Mouse (Mus musculus) left cerebral cortex, adult 9 months (tissue): ENCODE measurements around the gene Ablim1.
"Not testable (repeated sequence)": the region's sequence is repeated elsewhere in the genome, so short reads cannot be mapped to it uniquely, and the experiment has no call there.

Source experiments
- DNase-seq, 2 experiments: peaks; one replicate each; pipeline ENCODE4 v3.0.0; 2022; ENCODE audit warnings: low spot score in 2 of 2

Ablim1 gene

GRCm38 (mm10) chr19:57155121-57155884 is 159.4 kb downstream of the Ablim1 start:
- DNase-seq: peak in 1 of 2 experiments; percentile 78

DNA sequence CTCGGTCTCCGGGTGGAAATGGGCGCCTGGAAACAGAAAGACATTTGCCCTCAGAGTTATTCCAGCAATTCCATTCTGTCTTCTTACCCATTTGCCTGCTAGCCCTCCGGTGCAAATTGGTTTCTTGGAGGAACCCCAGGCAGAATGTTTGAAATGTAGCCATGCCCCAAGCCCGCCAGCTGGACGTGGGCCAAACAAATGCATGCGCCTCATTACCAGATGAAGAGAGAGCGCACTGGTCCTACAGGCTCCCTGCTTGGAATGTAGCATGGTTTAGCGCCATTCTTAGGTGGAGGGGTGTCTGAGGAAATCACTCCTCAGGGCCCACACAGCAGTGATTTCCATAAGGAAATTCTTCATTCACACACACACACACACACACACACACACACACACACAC is 162.4 kb downstream of the Ablim1 start:
- DNase-seq: peak in 1 of 2 experiments; percentile 69

DNA sequence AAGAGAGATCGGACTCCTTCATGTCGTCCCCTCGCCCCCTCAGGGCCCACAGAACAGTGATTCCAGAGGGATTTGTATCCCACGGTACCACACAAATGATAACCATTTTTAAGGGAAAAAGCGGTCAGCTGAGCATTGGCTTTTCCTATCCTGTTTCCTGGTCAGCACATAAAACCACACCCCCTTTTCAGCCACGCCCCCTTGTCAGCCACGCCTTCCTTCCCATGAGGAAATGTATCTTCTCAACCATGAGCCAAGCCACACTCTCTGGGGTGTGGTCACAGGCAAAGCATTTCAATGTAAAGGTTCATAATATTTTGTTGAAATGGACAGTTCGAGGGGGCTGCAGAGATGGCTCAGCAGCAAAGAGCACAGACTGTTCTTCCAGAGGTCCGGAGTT is 163.2 kb downstream of the Ablim1 start:
- DNase-seq: no peak

GRCm38 (mm10) chr19:57150275-57150674 is 164.4 kb downstream of the Ablim1 start:
- no peak for DNase-seq

- no peak for DNase-seq
Measured at GRCm38 (mm10) chr19:57147746-57148145, 167.0 kb downstream of the Ablim1 start.

GRCm38 (mm10) chr19:57146936-57147335 is 167.8 kb downstream of the Ablim1 start:
- DNase-seq: no peak

GRCm38 (mm10) chr19:57143646-57144045 is 171.1 kb downstream of the Ablim1 start:
- no peak for DNase-seq

DNA sequence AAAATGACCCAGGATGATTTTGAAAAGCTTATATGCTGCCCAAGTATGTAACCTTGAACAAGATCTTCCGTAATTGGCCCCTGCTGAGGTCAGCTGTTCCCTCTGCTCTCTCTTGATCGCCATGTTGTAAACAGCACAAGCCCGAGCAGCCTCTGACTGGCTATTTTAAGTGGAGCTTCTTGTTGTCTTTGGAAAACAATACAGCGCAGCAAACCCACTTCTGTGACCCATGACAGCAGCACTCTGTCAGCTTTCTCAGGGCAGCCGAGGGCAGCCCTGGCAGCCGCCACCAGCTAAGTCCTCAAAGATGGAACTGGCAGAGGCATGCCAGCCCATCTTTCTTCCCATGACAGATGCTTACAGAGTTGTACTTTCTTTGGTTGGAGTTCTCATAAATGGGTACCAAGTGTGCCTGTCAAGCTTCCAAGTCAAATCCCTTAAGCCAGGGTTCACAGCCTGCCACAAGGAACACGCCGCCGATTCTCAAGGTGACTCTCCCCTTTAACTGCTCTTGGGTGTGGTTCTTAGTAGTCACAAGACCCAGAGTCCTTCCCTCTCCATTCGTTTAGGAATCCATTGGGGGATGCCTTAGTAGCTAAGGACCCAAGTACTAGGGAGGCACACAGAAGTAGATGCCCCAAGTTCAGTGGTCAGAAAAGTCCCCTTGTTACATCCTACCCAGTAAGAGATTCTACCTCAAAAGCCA is 172.8 kb downstream of the Ablim1 start:
- DNase-seq: no peak

- no peak for DNase-seq
Measured at GRCm38 (mm10) chr19:57140874-57141273, 173.8 kb downstream of the Ablim1 start.

DNA sequence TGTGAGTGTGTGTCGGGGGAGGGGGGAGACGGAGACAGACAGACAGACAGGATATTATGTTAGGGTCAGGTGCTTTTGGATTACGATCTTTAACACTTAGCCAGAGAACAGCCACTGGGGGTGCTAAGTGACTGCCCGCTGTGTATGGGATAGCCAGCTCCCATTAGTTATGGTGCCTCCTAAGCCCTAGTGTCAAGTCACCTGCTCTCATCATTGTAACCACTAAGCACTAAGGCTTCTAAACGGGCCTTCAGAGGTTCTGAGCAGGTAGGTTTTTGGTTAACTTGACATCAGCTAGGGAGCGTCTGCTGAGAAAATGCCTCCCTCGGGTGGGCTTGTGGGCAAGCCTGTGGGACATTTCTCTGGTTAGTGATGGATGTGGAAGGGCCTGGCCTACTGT is 174.6 kb downstream of the Ablim1 start:
- no peak for DNase-seq

DNA sequence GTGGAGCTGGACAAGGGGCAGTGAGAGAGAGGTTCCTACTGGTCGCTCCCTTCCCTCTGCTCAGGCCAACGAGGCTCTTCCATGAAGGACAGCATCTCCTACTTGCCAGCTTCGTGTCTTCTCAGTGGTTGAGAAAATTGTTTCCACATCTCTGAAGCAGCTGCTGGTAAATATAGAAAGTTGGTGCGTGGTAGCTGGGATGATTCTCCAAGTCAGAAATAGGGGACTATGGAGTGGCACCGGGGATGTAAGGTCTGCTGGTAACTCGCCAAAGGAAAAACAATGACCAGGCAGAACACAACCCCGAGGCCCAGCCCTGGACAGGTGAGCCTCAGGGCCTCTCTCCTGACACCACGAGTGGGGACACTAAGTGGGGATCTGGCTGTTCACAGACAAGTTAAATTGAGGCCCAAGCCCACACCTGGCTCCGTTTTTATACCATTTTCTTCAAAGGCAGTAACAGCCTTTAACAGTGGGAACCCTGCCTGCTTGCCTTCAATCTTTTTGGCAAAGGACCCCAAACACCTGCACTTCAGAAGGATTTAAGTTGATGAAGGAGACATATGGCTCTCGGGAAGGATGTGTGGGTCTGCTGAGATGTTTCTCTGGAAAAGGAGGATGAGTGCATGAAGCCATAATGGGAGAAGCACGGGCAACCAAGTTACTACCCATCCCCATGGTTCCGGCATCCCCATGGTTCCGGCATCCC is 175.7 kb downstream of the Ablim1 start:
- DNase-seq: peak in 1 of 2 experiments; percentile 51

DNA sequence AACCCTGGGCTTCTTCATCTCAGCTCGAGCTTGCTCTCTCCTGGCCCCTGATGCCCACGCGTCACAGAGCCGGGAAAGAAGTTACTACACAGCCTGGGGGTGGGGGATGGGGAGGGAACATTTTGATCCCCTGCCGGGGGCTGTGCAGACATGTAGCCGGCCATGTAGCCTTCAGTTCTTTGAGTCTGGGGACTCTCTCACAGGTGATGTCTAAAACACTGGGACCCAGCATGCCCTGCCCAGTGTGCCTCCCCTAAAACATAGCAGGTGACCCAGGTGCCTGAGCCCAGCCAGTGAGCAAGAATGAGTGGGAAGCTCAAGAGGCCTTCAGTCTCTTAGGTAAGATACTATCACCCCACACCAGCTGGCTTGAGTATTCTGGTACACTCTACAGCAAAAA is 176.2 kb downstream of the Ablim1 start:
- DNase-seq: no peak

- no peak for DNase-seq
Measured at GRCm38 (mm10) chr19:57138045-57138444, 176.7 kb downstream of the Ablim1 start.

DNA sequence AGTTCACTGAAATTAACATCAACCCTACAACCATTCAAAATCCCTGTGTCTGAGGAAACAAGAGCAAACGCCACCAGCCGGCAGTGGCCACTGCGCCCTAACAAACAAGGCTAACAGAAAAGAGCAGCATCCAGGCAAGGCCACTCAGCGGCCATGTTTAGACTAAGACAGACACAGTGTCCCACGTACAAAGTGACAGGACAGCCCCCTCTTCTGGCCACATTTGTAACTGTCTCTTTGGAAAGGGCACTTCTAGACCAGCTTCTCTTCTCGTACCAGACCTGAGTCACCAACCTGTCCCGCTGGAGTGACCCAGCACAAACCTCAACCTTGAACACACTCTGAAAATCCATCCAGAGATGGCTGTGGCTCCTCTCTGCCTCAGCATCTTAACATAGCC is 178.5 kb downstream of the Ablim1 start:
- no peak for DNase-seq

DNA sequence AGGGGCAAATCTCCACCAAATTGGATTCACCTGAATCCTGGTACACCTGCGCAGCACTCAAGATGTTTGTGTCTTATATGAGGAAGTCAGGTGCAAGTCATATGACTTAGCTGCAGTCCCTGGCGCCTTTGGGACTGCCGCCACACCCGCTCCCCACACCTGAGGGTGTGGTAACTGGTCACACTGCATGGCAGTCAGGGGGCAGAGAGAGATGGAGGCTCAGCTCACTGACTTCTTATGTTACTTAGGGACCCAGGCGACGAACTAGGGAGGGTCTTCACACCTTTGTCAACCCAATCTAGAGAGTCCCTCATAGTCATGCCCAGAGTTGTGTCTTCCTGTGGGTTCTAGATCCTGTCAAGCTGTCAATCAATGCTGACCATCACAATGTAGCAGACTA is 179.1 kb downstream of the Ablim1 start:
- DNase-seq: not testable (repeated sequence)

GRCm38 (mm10) chr19:57134654-57135348 is 179.9 kb downstream of the Ablim1 start:
- no peak for DNase-seq

DNA sequence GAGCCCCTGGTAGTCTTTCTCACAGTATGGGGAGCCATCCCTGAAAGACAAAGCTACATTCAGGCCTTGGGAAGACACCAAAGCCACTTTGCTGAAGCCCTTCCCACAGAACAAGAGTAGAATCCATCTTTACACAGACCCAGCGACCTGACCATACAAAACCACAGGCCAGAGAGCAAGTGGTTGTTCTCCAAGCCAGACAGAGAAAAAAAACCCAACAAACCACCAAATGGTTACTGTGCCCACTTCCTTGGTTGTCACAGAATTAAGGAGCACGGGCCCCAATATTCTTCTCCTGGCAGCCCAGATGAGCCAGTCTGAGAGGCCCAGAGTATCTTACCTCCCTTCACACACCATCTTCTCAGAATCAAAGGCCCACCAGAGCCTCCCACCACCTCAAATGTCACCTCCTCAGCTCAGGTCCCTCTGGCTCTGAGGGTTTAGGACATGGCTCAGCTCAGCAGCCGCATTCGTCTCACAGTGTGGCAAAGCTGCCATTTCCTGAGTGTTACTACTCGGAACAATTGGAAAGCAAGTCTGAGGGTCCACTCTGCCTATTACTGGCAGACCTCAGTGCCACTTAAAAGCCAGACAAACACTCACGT is 181.7 kb downstream of the Ablim1 start:
- no peak for DNase-seq

- DNase-seq: no peak
Measured at GRCm38 (mm10) chr19:57132281-57132680, 182.4 kb downstream of the Ablim1 start.

DNA sequence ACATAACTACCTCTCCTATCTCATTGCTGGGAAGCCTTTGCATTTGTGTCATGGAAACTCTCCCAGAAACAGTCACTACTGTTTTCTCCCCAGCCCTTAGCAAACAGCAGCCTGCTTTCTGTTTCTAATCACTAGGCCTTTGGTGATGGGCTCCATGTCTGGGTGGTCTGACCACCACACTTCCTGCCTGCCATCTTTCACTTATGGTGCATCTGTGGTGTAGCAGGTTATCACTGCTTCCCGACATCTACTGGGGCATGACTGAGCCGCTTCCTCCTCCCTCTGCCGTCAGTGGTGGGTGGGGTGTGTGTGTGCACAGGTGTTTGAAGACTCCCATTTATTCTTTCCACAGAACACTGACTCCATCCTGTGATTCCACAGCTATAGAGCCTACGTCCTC is 183.4 kb downstream of the Ablim1 start:
- DNase-seq: no peak

DNA sequence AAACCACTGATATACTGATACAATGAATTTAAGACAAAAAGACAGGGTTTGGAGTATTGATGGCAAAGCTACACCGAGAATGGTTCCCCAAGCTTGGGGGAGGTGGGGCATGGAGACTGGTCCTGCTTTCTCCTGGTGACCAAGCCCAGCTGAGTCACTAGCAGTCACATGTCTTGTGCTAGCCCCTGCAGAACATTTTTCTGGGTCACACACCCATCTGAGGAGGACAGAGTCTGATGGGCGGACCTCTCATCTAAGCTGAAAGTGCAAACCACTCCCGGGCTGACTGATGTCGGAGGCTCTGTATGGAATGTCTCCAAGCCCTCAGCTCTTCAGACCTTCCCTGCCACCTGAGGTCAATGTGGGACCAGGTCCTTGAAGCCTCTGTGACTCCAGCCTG is 184.1 kb downstream of the Ablim1 start:
- DNase-seq: no peak

DNA sequence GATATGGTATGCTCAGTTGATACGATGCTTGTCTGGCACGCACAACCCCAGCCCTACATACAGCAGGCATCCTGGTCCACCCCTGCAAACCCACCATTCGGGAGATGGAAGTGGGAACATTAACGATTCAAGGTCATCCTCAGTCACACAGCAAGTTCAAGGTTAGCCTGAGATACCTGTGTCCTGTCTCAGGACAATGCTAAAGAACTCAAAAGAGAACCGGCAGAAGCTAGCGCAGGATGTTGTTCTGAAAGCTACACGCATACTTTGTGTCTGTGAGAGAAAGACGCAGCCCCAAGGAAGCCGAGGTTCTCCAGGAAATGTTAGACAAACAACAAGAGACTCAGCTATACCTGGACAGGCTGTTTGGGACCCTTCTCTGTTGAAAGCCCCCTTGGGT is 185.0 kb downstream of the Ablim1 start:
- no peak for DNase-seq

- DNase-seq: no peak
Measured at GRCm38 (mm10) chr19:57128037-57128436, 186.7 kb downstream of the Ablim1 start.
